ENCODE assay signal across 27 mouse cellular contexts in the genomic region with DNA sequence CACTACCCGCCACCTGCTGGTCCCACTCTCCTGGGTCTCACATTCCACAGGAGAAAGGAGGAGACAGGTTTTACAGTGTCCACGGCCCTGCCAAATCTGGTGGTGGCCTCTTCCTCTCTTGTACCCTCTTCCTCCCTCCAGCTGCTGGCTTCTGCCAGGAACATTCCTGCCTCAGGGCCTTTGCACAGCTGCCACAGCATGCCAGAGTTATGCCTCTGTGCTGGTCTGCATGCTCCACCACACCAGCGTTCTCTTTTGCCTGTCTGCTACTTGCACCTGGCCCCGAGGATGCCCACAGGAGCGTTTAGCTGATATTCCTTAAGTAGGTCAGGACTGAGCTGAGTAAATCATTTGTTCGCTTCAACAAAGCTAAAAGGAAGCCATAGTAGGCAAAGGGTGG. TPM values are rescaled to one million over a fixed set of nuclear protein-coding genes. Genes with fewer than 3 reads are reported as not detected.
DNase-seq lines count a peak whose midpoint lies in the region; ATAC-seq and TF ChIP-seq lines count a peak whose summit lies in the region.
"Had no signal": no experiment of that assay in that cellular context is flagged by ENCODE, and none has a peak within 500 bp of the region (broad histone marks: within the 10 kb centered on the region; RNA-seq: fewer than 3 reads in every experiment).

No protein-coding gene starts in this region.

- no peak overlapping the region for H3K27ac ChIP-seq in neural tube, embryonic 13.5 days (replicated peaks)
- no peak overlapping the region for H3K27ac ChIP-seq in neural tube, embryonic 15.5 days (replicated peaks)
- peak overlapping the region; percentile 75 for H3K27ac ChIP-seq in embryonic facial prominence, embryonic 13.5 days
- H3K27ac ChIP-seq in limb, embryonic 14.5 days (replicated peaks; ENCODE audit: low read depth, low read length) = no peak overlapping the region; the same call in 1 of the 2 replicates
- H3K27ac ChIP-seq: hindbrain, embryonic 15.5 days; left cerebral cortex, adult 2 months; liver, embryonic 15.5 days; lung, embryonic 15.5 days; stomach, postnatal 0 days had no signal

- peaks cover 84% of the 10 kb centered on the region for H3K27me3 ChIP-seq in neural tube, embryonic 13.5 days
- peaks cover 74% of the 10 kb centered on the region for H3K27me3 ChIP-seq in neural tube, embryonic 15.5 days (replicated peaks)
- peaks cover 80% of the 10 kb centered on the region for H3K27me3 ChIP-seq in embryonic facial prominence, embryonic 13.5 days
- peaks cover 28% of the 10 kb centered on the region for H3K27me3 ChIP-seq in limb, embryonic 14.5 days (ENCODE audit: control insufficient read depth, insufficient read depth, low read length)
- H3K27me3 ChIP-seq: CH12.LX had no signal

- 50% methylated on average over 6 of the region's 6 CpGs for WGBS in neural tube, embryonic 13.5 days
- 59% methylated on average over 6 of the region's 6 CpGs for WGBS in neural tube, embryonic 15.5 days
- WGBS in embryonic facial prominence, embryonic 13.5 days = 31% methylated on average over 5 of the region's 6 CpGs
- 29% methylated on average over 6 of the region's 6 CpGs for WGBS in limb, embryonic 14.5 days

- H3K9ac ChIP-seq in neural tube, embryonic 13.5 days = no peak overlapping the region
- no peak overlapping the region for H3K9ac ChIP-seq in neural tube, embryonic 15.5 days (replicated peaks)
- H3K9ac ChIP-seq in embryonic facial prominence, embryonic 13.5 days = no peak overlapping the region
- H3K9ac ChIP-seq in limb, embryonic 14.5 days (ENCODE audit: low read depth, low read length, severe bottlenecking) = no peak overlapping the region
- H3K9ac ChIP-seq: hindbrain, embryonic 15.5 days; liver, embryonic 15.5 days had no signal

- 0 out of 2 replicates have a peak, but pooled peaks have one; percentile 20 for ATAC-seq in neural tube, embryonic 13.5 days (ENCODE audit: low read depth)
- ATAC-seq in neural tube, embryonic 15.5 days (ENCODE audit: low FRiP score) = no peak
- ATAC-seq in embryonic facial prominence, embryonic 13.5 days (ENCODE audit: insufficient number of reproducible peaks, insufficient read depth, low FRiP score, low TSS enrichment, low read depth) = no peak
- ATAC-seq in limb, embryonic 14.5 days (ENCODE audit: low FRiP score, low read depth) = no peak
- no peak for ATAC-seq in megakaryocyte progenitor cell, adult 5-6 weeks (replicated peaks; ENCODE audit: poor library complexity)
- ATAC-seq: activated CD4-positive, CD25-positive, alpha-beta regulatory T cell, adult 4 months had no signal

- no peaks in the 10 kb centered on the region for H3K9me3 ChIP-seq in neural tube, embryonic 13.5 days
- H3K9me3 ChIP-seq in neural tube, embryonic 15.5 days (replicated peaks) = no peaks in the 10 kb centered on the region
- no peaks in the 10 kb centered on the region for H3K9me3 ChIP-seq in embryonic facial prominence, embryonic 13.5 days
- H3K9me3 ChIP-seq in limb, embryonic 14.5 days (ENCODE audit: control insufficient read depth, low read length) = no peaks in the 10 kb centered on the region
- H3K9me3 ChIP-seq: embryonic facial prominence, embryonic 15.5 days; hindbrain, embryonic 15.5 days; liver, embryonic 15.5 days; lung, embryonic 15.5 days had no signal

- DNase-seq in limb, embryonic 14.5 days (ENCODE audit: low spot score) = no peak
- DNase-seq in thymus, postnatal 4 days = peak; percentile 73
- DNase-seq in cerebellum, adult 8-10 months = no peak
- DNase-seq: adrenal gland, adult 8-10 months; cerebellum, adult 11-12 months; cerebellum, postnatal 14 days; gastrocnemius, postnatal 14 days; heart, adult 18-20 months; kidney, adult 2 months; lung, postnatal 4 days had no signal

- H3K4me3 ChIP-seq in neural tube, embryonic 13.5 days = no peak overlapping the region
- no peak overlapping the region for H3K4me3 ChIP-seq in neural tube, embryonic 15.5 days (replicated peaks)
- no peak overlapping the region for H3K4me3 ChIP-seq in embryonic facial prominence, embryonic 13.5 days
- no peak overlapping the region for H3K4me3 ChIP-seq in limb, embryonic 14.5 days (replicated peaks; ENCODE audit: low read length)
- H3K4me3 ChIP-seq: hindbrain, embryonic 15.5 days; left cerebral cortex, adult 2 months; liver, embryonic 15.5 days; lung, embryonic 15.5 days; myocyte had no signal

- no peaks in the 10 kb centered on the region for H3K36me3 ChIP-seq in neural tube, embryonic 13.5 days
- no peaks in the 10 kb centered on the region for H3K36me3 ChIP-seq in neural tube, embryonic 15.5 days
- no peaks in the 10 kb centered on the region for H3K36me3 ChIP-seq in embryonic facial prominence, embryonic 13.5 days
- peaks cover 4% of the 10 kb centered on the region; the same call in 1 of the 2 replicates for H3K36me3 ChIP-seq in limb, embryonic 14.5 days (ENCODE audit: control insufficient read depth, insufficient read depth, low read length)
- H3K36me3 ChIP-seq: embryonic facial prominence, embryonic 15.5 days; hindbrain, embryonic 15.5 days; liver, embryonic 15.5 days; lung, embryonic 15.5 days had no signal

- H3K4me2 ChIP-seq in neural tube, embryonic 13.5 days = no peak overlapping the region
- H3K4me2 ChIP-seq in neural tube, embryonic 15.5 days = no peak overlapping the region
- H3K4me2 ChIP-seq in embryonic facial prominence, embryonic 13.5 days = no peak overlapping the region
- peak overlapping the region; percentile 31; the same call in 1 of the 2 replicates for H3K4me2 ChIP-seq in limb, embryonic 14.5 days (replicated peaks; ENCODE audit: low read depth, low read length, severe bottlenecking)

- no peak for TF ChIP-seq POLR2A in limb, embryonic 14.5 days (IDR thresholded peaks at IDR 0.05; ENCODE audit: borderline replicate concordance, extremely low read depth, insufficient read depth, insufficient read length)

- peaks cover 22% of the 10 kb centered on the region for H3K4me1 ChIP-seq in neural tube, embryonic 13.5 days (replicated peaks)
- peaks cover 16% of the 10 kb centered on the region for H3K4me1 ChIP-seq in neural tube, embryonic 15.5 days
- H3K4me1 ChIP-seq in embryonic facial prominence, embryonic 13.5 days = peaks cover 53% of the 10 kb centered on the region
- H3K4me1 ChIP-seq in limb, embryonic 14.5 days (ENCODE audit: control insufficient read depth, insufficient read depth, low read length) = peaks cover 39% of the 10 kb centered on the region

RNA-seq across cellular contexts. Expression of a gene that starts 45.3 kb away (rescaled TPM):
- polyA plus RNA-seq in neural tube, embryonic 13.5 days (2015; fragmentation: Nextera tagmentation; extraction: Ambion mirVana) = 1.7 and 1.9 TPM in 2 replicates
- 0.19 and 1.1 TPM in 2 replicates for polyA plus RNA-seq in neural tube, embryonic 15.5 days (2015; fragmentation: Nextera tagmentation; extraction: Ambion mirVana)
- 3.1 and 3.9 TPM in 2 replicates for polyA plus RNA-seq in embryonic facial prominence, embryonic 13.5 days (2015; fragmentation: Nextera tagmentation; extraction: Ambion mirVana)
- 11.1 and 18.3 TPM in 2 replicates for polyA plus RNA-seq in limb, embryonic 14.5 days (2012; rRNA removed)
- polyA plus RNA-seq in limb, embryonic 14.5 days (2014; fragmentation: Nextera tagmentation; extraction: Ambion mirVana) = 6.3 and 7.7 TPM in 2 replicates
- 56.7 and 60.5 TPM in 2 replicates for total RNA-seq in megakaryocyte progenitor cell, adult 5-6 weeks (2015)
- total RNA-seq in megakaryocyte progenitor cell, adult 5-6 weeks (2017) = 7.1 and 10.8 TPM in 2 replicates
- total RNA-seq: layer of hippocampus, postnatal 10 days had no signal
- polyA plus RNA-seq: forebrain, embryonic 16.5 days; midbrain, embryonic 16.5 days; neural tube, embryonic 14.5 days had no signal
